Mouse (Mus musculus): ENCODE measurements around the gene Tlr12. TPM values are rescaled to one million over a fixed set of nuclear protein-coding genes. Genes with fewer than 3 reads are reported as not detected.

The Tlr12 gene
- total and polyA plus RNA-seq, 2 experiments, result 3.1 to 4.9 TPM

- peak overlapping the region; percentile 89 for H3K9ac ChIP-seq (ENCODE audit: low read depth, low read length)
- TF ChIP-seq POLR2A (IDR thresholded peaks at IDR 0.05; ENCODE audit: extremely low read depth, insufficient read depth, low read length), result no peak
- no peak for TF ChIP-seq CTCF (IDR thresholded peaks at IDR 0.05; ENCODE audit: low read depth, low read length)
Observed at GRCm38 (mm10) chr4:128655446-128655845, 37.0 kb upstream of the Tlr12 start.

GRCm38 (mm10) chr4:128654505-128655381 lies 36.3 kb upstream of the Tlr12 start, which contains the start of gene Phc2:
TSS of gene Phc2 (plus strand) at chr4:128654702.
- no peaks in the 10 kb centered on the region for H3K36me3 ChIP-seq (ENCODE audit: control insufficient read depth, insufficient read depth, low read length)
- under 1% methylated on average over 64 of the region's 85 CpGs for WGBS
- H3K4me1 ChIP-seq (ENCODE audit: control insufficient read depth, insufficient read depth, low read length), result 0 out of 2 replicates have a peak, but pooled peaks cover 2% of the 10 kb centered on the region
- peak within 1 kb of the TSS; percentile 89 for H3K9ac ChIP-seq (ENCODE audit: low read depth, low read length)
- DNase-seq (ENCODE audit: extremely low read depth, low read depth, low spot score), result peak; percentile 84
- TF ChIP-seq CTCF (IDR thresholded peaks at IDR 0.05; ENCODE audit: low read depth, low read length) (peak; percentile 13; the same call in 1 of the 2 replicates), POLR2A (IDR thresholded peaks at IDR 0.05; ENCODE audit: extremely low read depth, insufficient read depth, low read length) (0 out of 2 replicates have a peak, but pooled peaks have one; percentile 11)
- H3K27ac ChIP-seq (replicated peaks; ENCODE audit: insufficient read depth, low read depth, low read length), result peak within 1 kb of the TSS; percentile 73
- no peaks in the 10 kb centered on the region for H3K27me3 ChIP-seq (ENCODE audit: control insufficient read depth, insufficient read depth, low read length)
- H3K79me2 ChIP-seq (ENCODE audit: control insufficient read depth, insufficient read depth, low read length), result no peaks in the 10 kb centered on the region
- H3K4me3 ChIP-seq (ENCODE audit: insufficient read depth, low read depth, low read length), result peak within 1 kb of the TSS; percentile 81

More at GRCm38 (mm10) chr4:128655446-128655845, 37.0 kb upstream of the Tlr12 start:
- WGBS, result 15% methylated on average over 12 of the region's 12 CpGs
- H3K4me3 ChIP-seq (ENCODE audit: insufficient read depth, low read depth, low read length), result peak overlapping the region; percentile 81
- peaks cover 8% of the 10 kb centered on the region for H3K4me1 ChIP-seq (ENCODE audit: control insufficient read depth, insufficient read depth, low read length)
- no peaks in the 10 kb centered on the region for H3K27me3 ChIP-seq (ENCODE audit: control insufficient read depth, insufficient read depth, low read length)
- H3K36me3 ChIP-seq (ENCODE audit: control insufficient read depth, insufficient read depth, low read length), result no peaks in the 10 kb centered on the region
- no peaks in the 10 kb centered on the region for H3K79me2 ChIP-seq (ENCODE audit: control insufficient read depth, insufficient read depth, low read length)
- H3K27ac ChIP-seq (replicated peaks; ENCODE audit: insufficient read depth, low read depth, low read length), result peak overlapping the region; percentile 73
- no peak for DNase-seq (ENCODE audit: extremely low read depth, low read depth, low spot score)

- no peak overlapping the region for H3K4me3 ChIP-seq (ENCODE audit: insufficient read depth, low read depth, low read length)
- TF ChIP-seq POLR2A (IDR thresholded peaks at IDR 0.05; ENCODE audit: extremely low read depth, insufficient read depth, low read length) (no peak), CTCF (IDR thresholded peaks at IDR 0.05; ENCODE audit: low read depth, low read length) (no peak)
- peaks cover 11% of the 10 kb centered on the region for H3K4me1 ChIP-seq (ENCODE audit: control insufficient read depth, insufficient read depth, low read length)
- no peak overlapping the region for H3K27ac ChIP-seq (replicated peaks; ENCODE audit: insufficient read depth, low read depth, low read length)
- no peaks in the 10 kb centered on the region for H3K36me3 ChIP-seq (ENCODE audit: control insufficient read depth, insufficient read depth, low read length)
- no peak overlapping the region for H3K9ac ChIP-seq (ENCODE audit: low read depth, low read length)
- no peaks in the 10 kb centered on the region for H3K79me2 ChIP-seq (ENCODE audit: control insufficient read depth, insufficient read depth, low read length)
- 74% methylated on average over 5 of the region's 5 CpGs for WGBS
- no peak for DNase-seq (ENCODE audit: extremely low read depth, low read depth, low spot score)
- no peaks in the 10 kb centered on the region for H3K27me3 ChIP-seq (ENCODE audit: control insufficient read depth, insufficient read depth, low read length)
Observed at GRCm38 (mm10) chr4:128652584-128653298, 34.3 kb upstream of the Tlr12 start.

- Histone ChIP-seq H3K9ac (ENCODE audit: low read depth, low read length) (no peak overlapping the region), H3K79me2 (ENCODE audit: control insufficient read depth, insufficient read depth, low read length) (no peaks in the 10 kb centered on the region), H3K27ac (replicated peaks; ENCODE audit: insufficient read depth, low read depth, low read length) (no peak overlapping the region), H3K27me3 (ENCODE audit: control insufficient read depth, insufficient read depth, low read length) (no peaks in the 10 kb centered on the region), H3K4me1 (ENCODE audit: control insufficient read depth, insufficient read depth, low read length) (peaks cover 14% of the 10 kb centered on the region), H3K4me3 (ENCODE audit: insufficient read depth, low read depth, low read length) (no peak overlapping the region), H3K36me3 (ENCODE audit: control insufficient read depth, insufficient read depth, low read length) (no peaks in the 10 kb centered on the region)
- WGBS, result 87% methylated on average over 3 of the region's 3 CpGs
- no peak for DNase-seq (ENCODE audit: extremely low read depth, low read depth, low spot score)
- TF ChIP-seq POLR2A (IDR thresholded peaks at IDR 0.05; ENCODE audit: extremely low read depth, insufficient read depth, low read length), result no peak
- no peak for TF ChIP-seq CTCF (IDR thresholded peaks at IDR 0.05; ENCODE audit: low read depth, low read length)
Observed at GRCm38 (mm10) chr4:128651530-128651929, 33.1 kb upstream of the Tlr12 start.

GRCm38 (mm10) chr4:128648567-128649255 lies 30.3 kb upstream of the Tlr12 start:
- Histone ChIP-seq H3K9ac (ENCODE audit: low read depth, low read length) (no peak overlapping the region), H3K79me2 (ENCODE audit: control insufficient read depth, insufficient read depth, low read length) (no peaks in the 10 kb centered on the region), H3K4me3 (ENCODE audit: insufficient read depth, low read depth, low read length) (no peak overlapping the region), H3K36me3 (ENCODE audit: control insufficient read depth, insufficient read depth, low read length) (no peaks in the 10 kb centered on the region), H3K27me3 (ENCODE audit: control insufficient read depth, insufficient read depth, low read length) (no peaks in the 10 kb centered on the region), H3K27ac (replicated peaks; ENCODE audit: insufficient read depth, low read depth, low read length) (peak overlapping the region; percentile 58), H3K4me1 (ENCODE audit: control insufficient read depth, insufficient read depth, low read length) (peaks cover 14% of the 10 kb centered on the region)
- peak; percentile 91 for DNase-seq (ENCODE audit: extremely low read depth, low read depth, low spot score)
- no peak for TF ChIP-seq CTCF (IDR thresholded peaks at IDR 0.05; ENCODE audit: low read depth, low read length)
- 21% methylated on average over 8 of the region's 8 CpGs for WGBS
